Mouse (Mus musculus) MEL (cell line): ENCODE data around the gene D130043K22Rik. TPM values are rescaled to one million over a fixed set of nuclear protein-coding genes. Genes with fewer than 3 reads are reported as not detected.

Experiments
- DNase-seq: peaks from one replicate; pipeline ENCODE4 v3.0.0; 2011; ENCODE audit warnings: low read depth, low spot score
- H3K27ac ChIP-seq: 2 replicates; pipeline ENCODE4 v1.5.1; 2012; ENCODE audit warnings: low read depth, mild to moderate bottlenecking, control low read depth, low read length, moderate library complexity; ENCODE audit not compliant: control insufficient read depth
- H3K27me3 ChIP-seq, 2 experiments: fragments of 150-350 bp in 1 of 2; sonication (generic) in 1 of 2; 2 replicates each; pipeline ENCODE4 v1.6.1; 2012; ENCODE audit warnings: low read length in 2 of 2, mild to moderate bottlenecking in 2 of 2, improper control_type of control experiment in 1 of 2, moderate library complexity in 1 of 2; ENCODE audit not compliant: insufficient read depth in 2 of 2, control insufficient read depth in 1 of 2
- H3K36me3 ChIP-seq, 2 experiments: 2 replicates each; pipeline ENCODE4 v1.6.1; 2012 to 2014; ENCODE audit warnings: low read length in 2 of 2, improper control_type of control experiment in 1 of 2, inconsistent platforms in 1 of 2, mild to moderate bottlenecking in 1 of 2; ENCODE audit not compliant: insufficient read depth in 2 of 2, control insufficient read depth in 1 of 2
- H3K4me1 ChIP-seq, 2 experiments: fragments of 150-350 bp in 1 of 2; sonication (generic) in 1 of 2; 2 replicates each; pipeline ENCODE4 v1.6.1; 2012; ENCODE audit warnings: low read length in 2 of 2, improper control_type of control experiment in 1 of 2, mild to moderate bottlenecking in 1 of 2; ENCODE audit not compliant: insufficient read depth in 2 of 2, control insufficient read depth in 1 of 2
- H3K4me3 ChIP-seq, 2 experiments: fragments of 150-350 bp in 1 of 2; sonication (generic) in 1 of 2; 2 replicates each; pipeline ENCODE4 v1.5.1; 2012; ENCODE audit warnings: low read depth in 2 of 2, low read length in 2 of 2, mild to moderate bottlenecking in 2 of 2, moderate library complexity in 2 of 2, control low read depth in 1 of 2, improper control_type of control experiment in 1 of 2; ENCODE audit not compliant: control insufficient read depth in 1 of 2, insufficient read depth in 1 of 2
- H3K79me2 ChIP-seq: 2 replicates; pipeline ENCODE4 v1.6.1; 2012; ENCODE audit warnings: mild to moderate bottlenecking, low read length, moderate library complexity; ENCODE audit not compliant: control insufficient read depth, poor library complexity, insufficient read depth
- H3K9ac ChIP-seq: 2 replicates; pipeline ENCODE4 v1.6.1; 2012; ENCODE audit warnings: low read depth, mild to moderate bottlenecking, control low read depth, low read length, moderate library complexity; ENCODE audit not compliant: control insufficient read depth, poor library complexity, severe bottlenecking
- H3K9me3 ChIP-seq: fragments of 150-350 bp; sonication (generic); replicated peaks from 2 replicates; pipeline ENCODE4 v1.6.1; 2012; ENCODE audit warnings: mild to moderate bottlenecking, low read length, improper control_type of control experiment, moderate library complexity; ENCODE audit not compliant: insufficient read depth
- CHD1 ChIP-seq: IDR thresholded peaks from 2 replicates; pipeline ENCODE4 v1.6.1; 2012; ENCODE audit warnings: low read depth, mild to moderate bottlenecking, inconsistent platforms, low read length, improper control_type of control experiment
- CHD2 ChIP-seq: IDR thresholded peaks from 2 replicates; pipeline ENCODE4 v1.6.1; 2011; ENCODE audit warnings: low read length, improper control_type of control experiment
- E2F4 ChIP-seq: IDR thresholded peaks from 2 replicates; pipeline ENCODE4 v1.6.1; 2011; ENCODE audit warnings: low read depth, low read length, improper control_type of control experiment, borderline replicate concordance
- MEF2A ChIP-seq: IDR thresholded peaks from 2 replicates; pipeline ENCODE4 v1.6.1; 2014; ENCODE audit warnings: low read depth, mild to moderate bottlenecking, inconsistent platforms, low read length, improper control_type of control experiment; ENCODE audit not compliant: poor library complexity, insufficient replicate concordance, severe bottlenecking; ENCODE audit errors: extremely low read depth
- POLR2A ChIP-seq, 2 experiments: IDR thresholded peaks; 2 replicates each; pipeline ENCODE4 v1.6.1; 2011 to 2012; ENCODE audit warnings: low read length in 2 of 2, mild to moderate bottlenecking in 2 of 2, control low read depth in 1 of 2, improper control_type of control experiment in 1 of 2, low read depth in 1 of 2, moderate library complexity in 1 of 2; ENCODE audit not compliant: control insufficient read depth in 1 of 2, insufficient read depth in 1 of 2, poor library complexity in 1 of 2
- POLR2AphosphoS2 ChIP-seq: IDR thresholded peaks from 2 replicates; pipeline ENCODE4 v1.6.1; 2011; ENCODE audit warnings: low read length, improper control_type of control experiment
- SIN3A ChIP-seq: IDR thresholded peaks from 2 replicates; pipeline ENCODE4 v1.6.1; 2012; ENCODE audit warnings: low read length, improper control_type of control experiment, inconsistent platforms
- USF1 ChIP-seq: IDR thresholded peaks from 2 replicates; pipeline ENCODE4 v1.6.1; 2014; ENCODE audit warnings: low read depth, mild to moderate bottlenecking, inconsistent platforms, low read length, improper control_type of control experiment, moderate library complexity
- ZC3H11A ChIP-seq: IDR thresholded peaks from 2 replicates; pipeline ENCODE4 v1.6.1; 2012; ENCODE audit warnings: low read depth, mild to moderate bottlenecking, inconsistent platforms, low read length, improper control_type of control experiment
- ZNF384 ChIP-seq: IDR thresholded peaks from 2 replicates; pipeline ENCODE4 v1.6.1; 2012; ENCODE audit warnings: low read depth, mild to moderate bottlenecking, inconsistent platforms, low read length, improper control_type of control experiment
- polyA plus RNA-seq, 2 experiments: library from polyadenylated mRNA; stranded (reverse) in 1 of 2; unstranded in 1 of 2; fragments of >175 nt in 1 of 2; fragments of >200 nt in 1 of 2; gene quantifications; 2 replicates each; pipeline versions ENCODE4 v1.2.1 to v1.2.4; 2012; ENCODE audit warnings: low replicate concordance in 2 of 2, low read depth in 1 of 2; ENCODE audit not compliant: insufficient read length in 2 of 2, insufficient read depth in 1 of 2, missing spikeins in 1 of 2
- total RNA-seq: library from RNA; depleted of rRNA; stranded (reverse); fragments of 300-350 nt; gene quantifications from 2 replicates; pipeline ENCODE4 v1.2.3, GENCODE M21; 2012

The D130043K22Rik gene
- total and polyA plus RNA-seq, 3 experiments = not detected

DNA sequence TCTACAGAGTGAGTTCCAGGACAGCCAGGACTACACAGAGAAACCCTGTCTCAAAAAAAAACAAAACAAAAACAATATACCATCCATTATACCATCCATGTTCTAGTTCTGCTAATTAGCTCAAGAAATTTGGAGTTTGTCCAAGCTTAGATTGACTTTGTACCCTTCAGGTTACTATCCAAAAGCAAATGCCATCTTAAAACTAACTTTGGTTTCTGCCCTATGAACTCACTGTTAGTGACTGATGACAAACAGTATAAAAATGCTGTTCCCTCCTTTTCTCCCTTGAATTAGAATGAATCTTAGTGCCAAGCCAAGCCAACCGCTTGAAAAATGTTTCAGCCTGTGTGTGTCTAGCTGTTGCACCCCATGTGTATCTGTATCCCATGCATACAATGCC lies 30.3 kb upstream of the D130043K22Rik start:
- H3K4me3 ChIP-seq = no peak overlapping the region
- no peak for DNase-seq
- TF ChIP-seq POLR2AphosphoS2 (peak; percentile 46; the same call in 1 of the 2 replicates), CHD2 (no peak)
- H3K9me3 ChIP-seq = no peaks in the 10 kb centered on the region
- no peak overlapping the region for H3K27ac ChIP-seq
- H3K4me1 ChIP-seq = no peaks in the 10 kb centered on the region
- peaks cover 0 to 27% of the 10 kb centered on the region in 2 experiments; a peak in 3 of 4 replicates for H3K36me3 ChIP-seq
- no peak overlapping the region for H3K9ac ChIP-seq
- no peaks in the 10 kb centered on the region for H3K27me3 ChIP-seq
- no peaks in the 10 kb centered on the region for H3K79me2 ChIP-seq

- H3K4me1 ChIP-seq = no peaks in the 10 kb centered on the region
- DNase-seq = peak; percentile 42
- H3K36me3 ChIP-seq = peaks cover 0 to 16% of the 10 kb centered on the region in 2 experiments; a peak in 3 of 4 replicates
- no peak overlapping the region for H3K9ac ChIP-seq
- H3K4me3 ChIP-seq = no peak overlapping the region
- no peaks in the 10 kb centered on the region for H3K9me3 ChIP-seq
- no peak for TF ChIP-seq USF1
- no peak for TF ChIP-seq ZNF384
- TF ChIP-seq POLR2AphosphoS2 = peak; percentile 96
- peak in 1 of 2 experiments; percentile 45; a peak in 1 of 4 replicates for TF ChIP-seq POLR2A (IDR thresholded peaks at IDR 0.05; ENCODE audit: control insufficient read depth in 1 of 2, insufficient read depth in 1 of 2, low read depth in 1 of 2, low read length in 2 of 2, poor library complexity in 1 of 2)
- TF ChIP-seq, all 39 proteins: peak for 2
- Histone ChIP-seq H3K79me2 (no peaks in the 10 kb centered on the region), H3K27ac (no peak overlapping the region), H3K27me3 (no peaks in the 10 kb centered on the region)
Measured at GRCm38 (mm10) chr13:24816125-24817092, 28.5 kb upstream of the D130043K22Rik start.

- Histone ChIP-seq H3K27ac (no peak overlapping the region), H3K4me1 (no peaks in the 10 kb centered on the region), H3K4me3 (no peak overlapping the region), H3K9ac (no peak overlapping the region), H3K9me3 (no peaks in the 10 kb centered on the region), H3K79me2 (no peaks in the 10 kb centered on the region), H3K36me3 (no peaks in the 10 kb centered on the region), H3K27me3 (no peaks in the 10 kb centered on the region)
- no peak for DNase-seq
- TF ChIP-seq E2F4 = no peak
- TF ChIP-seq ZC3H11A = no peak
- no peak for TF ChIP-seq SIN3A
- no peak for TF ChIP-seq MEF2A
- TF ChIP-seq CHD1 = no peak
Measured at GRCm38 (mm10) chr13:24819931-24820330, 25.0 kb upstream of the D130043K22Rik start.
